ENCODE assay signal across 7 mouse cellular contexts in genomic region chr2:157506779-157507178, GRCm38 (mm10). TPM values are rescaled to one million over a fixed set of nuclear protein-coding genes. Genes with fewer than 3 reads are reported as not detected.
DNase-seq lines count a peak whose midpoint lies in the region; ATAC-seq and TF ChIP-seq lines count a peak whose summit lies in the region.

No protein-coding gene starts in this region.

- H3K27me3 ChIP-seq in lung, postnatal 0 days (replicated peaks; ENCODE audit: insufficient read depth, low read length): no peaks in the 10 kb centered on the region
- peaks cover 18% of the 10 kb centered on the region; the same call in 1 of the 2 replicates for H3K27me3 ChIP-seq in limb, embryonic 10.5 days (ENCODE audit: low read depth, poor library complexity, severe bottlenecking)

- no peak overlapping the region for H3K27ac ChIP-seq in lung, postnatal 0 days (ENCODE audit: low read length)
- peak overlapping the region; percentile 59 for H3K27ac ChIP-seq in limb, embryonic 10.5 days

- ATAC-seq in lung, postnatal 0 days: peak; percentile 28; the same call in 1 of the 2 replicates

- DNase-seq in lung, postnatal 0 days (ENCODE audit: low spot score): peak; percentile 53
- no peak for DNase-seq in lung, adult 18-20 months
- peak; percentile 46 to 61 for DNase-seq in frontal cortex, postnatal 25 days (ENCODE audit: low spot score in 2 of 2)
- no peak for DNase-seq in limb, embryonic 10.5 days (ENCODE audit: low spot score)
- peak; percentile 71 for DNase-seq in right cerebral cortex, postnatal 4 days
- no peak for DNase-seq in thymus, postnatal 4 days
- no peak for DNase-seq in kidney, adult 11 months

- no peaks in the 10 kb centered on the region for H3K4me1 ChIP-seq in lung, postnatal 0 days (ENCODE audit: insufficient read depth, low read depth, low read length)
- H3K4me1 ChIP-seq in limb, embryonic 10.5 days: peaks cover 48% of the 10 kb centered on the region

- no peak for TF ChIP-seq CTCF in lung, postnatal 0 days (IDR thresholded peaks at IDR 0.05)

- H3K9me3 ChIP-seq in lung, postnatal 0 days (ENCODE audit: low read length): no peaks in the 10 kb centered on the region
- no peaks in the 10 kb centered on the region for H3K9me3 ChIP-seq in limb, embryonic 10.5 days (replicated peaks)

- WGBS in lung, postnatal 0 days: 17% methylated on average over 14 of the region's 14 CpGs
- 37% methylated on average over 14 of the region's 14 CpGs for WGBS in limb, embryonic 10.5 days

- no peak for TF ChIP-seq EP300 in lung, postnatal 0 days (IDR thresholded peaks at IDR 0.05)

- H3K4me2 ChIP-seq in lung, postnatal 0 days (replicated peaks; ENCODE audit: low read depth, low read length): 0 out of 2 replicates have a peak overlapping the region, but pooled peaks have one; percentile 11

- H3K4me3 ChIP-seq in lung, postnatal 0 days (ENCODE audit: low read depth, low read length): no peak overlapping the region
- 0 out of 2 replicates have a peak overlapping the region, but pooled peaks have one; percentile 3 for H3K4me3 ChIP-seq in limb, embryonic 10.5 days

- H3K9ac ChIP-seq in lung, postnatal 0 days (replicated peaks; ENCODE audit: low read depth): no peak overlapping the region

- H3K36me3 ChIP-seq in lung, postnatal 0 days (ENCODE audit: insufficient read depth, low read length): no peaks in the 10 kb centered on the region
- no peaks in the 10 kb centered on the region for H3K36me3 ChIP-seq in limb, embryonic 10.5 days

RNA-seq across cellular contexts. Expression of gene Nnat, which starts 53.1 kb away (rescaled TPM):
- 101 and 151 TPM in 2 replicates for polyA plus RNA-seq in lung, postnatal 0 days (2015; fragmentation: Nextera tagmentation; extraction: Ambion mirVana)
- 2,112 and 2,427 TPM in 2 replicates for polyA plus RNA-seq in limb, embryonic 10.5 days (2016; fragmentation: Nextera tagmentation; extraction: Ambion mirVana)

Comparison
In these comparisons a context has a peak if more than half of its experiments do, and no peak if none do; other contexts are left out.
1. DNase-seq: peak in lung, postnatal 0 days (single experiment), frontal cortex, postnatal 25 days (2 of 2) and right cerebral cortex, postnatal 4 days (single experiment); none in lung, adult 18-20 months (0 of 2), limb, embryonic 10.5 days (single experiment), thymus, postnatal 4 days (single experiment) and kidney, adult 11 months (single experiment).
2. RNA of gene Nnat, which starts 53.1 kb away (polyA plus RNA-seq): 2,112 to 2,427 TPM in limb, embryonic 10.5 days; 101 to 151 TPM in lung, postnatal 0 days; every median in the first group is over 10 times any median in the second.